Mouse (Mus musculus) liver, adult 2 months (tissue): ENCODE measurements around the gene Chaf1b. TPM values are rescaled to one million over a fixed set of nuclear protein-coding genes. Genes with fewer than 3 reads are reported as not detected.

Experiments
- DNase-seq: peaks from one replicate; pipeline ENCODE4 v3.0.0-alpha.2; 2011; ENCODE audit warnings: low read depth, low spot score; ENCODE audit errors: extremely low read depth
- H3K27ac ChIP-seq: fragments of 200-500 bp; replicated peaks from 2 replicates; pipeline ENCODE4 v1.5.1; 2012; ENCODE audit warnings: low read depth, mild to moderate bottlenecking, control low read depth, inconsistent platforms, low read length; ENCODE audit not compliant: insufficient read depth
- H3K27me3 ChIP-seq: fragments of 200-500 bp; 2 replicates; pipeline ENCODE4 v1.6.1; 2012; ENCODE audit warnings: mild to moderate bottlenecking, moderate library complexity, low read length, inconsistent platforms; ENCODE audit not compliant: control insufficient read depth, insufficient read depth
- H3K36me3 ChIP-seq: fragments of 200-500 bp; 2 replicates; pipeline ENCODE4 v1.6.1; 2012; ENCODE audit warnings: low read length, inconsistent platforms; ENCODE audit not compliant: control insufficient read depth, insufficient read depth
- H3K4me1 ChIP-seq: fragments of 200-500 bp; 2 replicates; pipeline ENCODE4 v1.6.1; 2011; ENCODE audit warnings: low read length; ENCODE audit not compliant: control insufficient read depth, insufficient read depth
- H3K4me3 ChIP-seq: fragments of 200-500 bp; 2 replicates; pipeline ENCODE4 v1.5.1; 2011; ENCODE audit warnings: low read depth, mild to moderate bottlenecking, control low read depth, low read length, moderate library complexity; ENCODE audit not compliant: insufficient read depth
- H3K79me2 ChIP-seq: fragments of 200-500 bp; 2 replicates; pipeline ENCODE4 v1.6.1; 2012; ENCODE audit warnings: inconsistent platforms, mild to moderate bottlenecking, low read length, moderate library complexity; ENCODE audit not compliant: control insufficient read depth, insufficient read depth
- H3K9ac ChIP-seq: fragments of 200-500 bp; 2 replicates; pipeline ENCODE4 v1.6.1; 2012; ENCODE audit warnings: low read depth, mild to moderate bottlenecking, control low read depth, inconsistent platforms, low read length
- CTCF ChIP-seq: fragments of 200-500 bp; IDR thresholded peaks from 2 replicates; pipeline ENCODE4 v1.5.1; 2011; ENCODE audit warnings: low read depth, low read length, control low read depth
- POLR2A ChIP-seq: fragments of 200-500 bp; IDR thresholded peaks from 2 replicates; pipeline ENCODE4 v1.6.1; 2011; ENCODE audit warnings: low read length, control low read depth; ENCODE audit not compliant: insufficient read depth; ENCODE audit errors: extremely low read depth
- WGBS: fragments of 180-500 bp; shearing (Covaris S2); methylation state at CpG from one replicate; pipeline ENCODE4 v1.1.7; 2018; 5-methylcytosine and 5-hydroxymethylcytosine counted together
- polyA plus RNA-seq: library from polyadenylated mRNA; depleted of rRNA; stranded (reverse); fragments of >200 nt; gene quantifications from 2 replicates; pipeline ENCODE4 v1.2.3, GENCODE M21; 2012
- total RNA-seq: library from RNA; depleted of rRNA; stranded (reverse); fragments of >200 nt; gene quantifications from 2 replicates; pipeline ENCODE4 v1.2.3, GENCODE M21; 2014

Gene Chaf1b
- total and polyA plus RNA-seq, 2 experiments = 1.1 to 1.6 TPM

DNA sequence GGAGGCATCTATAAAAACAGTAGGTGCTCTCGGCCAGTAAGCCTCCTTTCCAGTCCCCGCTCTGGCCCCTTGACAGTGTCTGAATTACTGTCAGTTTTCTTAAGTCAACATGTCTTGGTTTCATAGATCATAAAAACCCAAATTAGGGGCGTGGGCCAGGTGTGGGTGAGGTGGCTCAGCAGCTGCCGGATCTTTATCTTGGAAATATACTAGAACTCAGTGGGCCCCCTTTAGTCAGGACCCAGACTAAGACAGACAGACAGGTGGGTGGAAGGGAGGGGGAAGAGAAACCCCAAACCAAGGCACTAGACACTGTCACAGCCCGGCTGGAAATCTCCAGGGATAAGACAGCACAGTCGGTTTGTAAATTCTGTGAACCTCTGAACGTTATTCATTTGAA lies 40.1 kb downstream of the Chaf1b start:
- no peak overlapping the region for H3K27ac ChIP-seq
- no peak overlapping the region for H3K9ac ChIP-seq
- H3K4me1 ChIP-seq = peaks cover 13% of the 10 kb centered on the region
- H3K4me3 ChIP-seq = no peak overlapping the region
- no peaks in the 10 kb centered on the region for H3K27me3 ChIP-seq
- TF ChIP-seq CTCF (no peak), POLR2A (no peak)
- H3K79me2 ChIP-seq = peaks cover 3% of the 10 kb centered on the region; the same call in 1 of the 2 replicates
- WGBS = 71% methylated on average over 7 of the region's 7 CpGs
- no peaks in the 10 kb centered on the region for H3K36me3 ChIP-seq
- no peak for DNase-seq

- no peak for TF ChIP-seq POLR2A
- no peak for TF ChIP-seq CTCF
- no peaks in the 10 kb centered on the region for H3K36me3 ChIP-seq
- no peak for DNase-seq
- peaks cover 3% of the 10 kb centered on the region; the same call in 1 of the 2 replicates for H3K79me2 ChIP-seq
- no peak overlapping the region for H3K4me3 ChIP-seq
- peaks cover 21% of the 10 kb centered on the region for H3K4me1 ChIP-seq
- H3K9ac ChIP-seq = no peak overlapping the region
- no peak overlapping the region for H3K27ac ChIP-seq
- 83% methylated on average over 8 of the region's 8 CpGs for WGBS
- H3K27me3 ChIP-seq = no peaks in the 10 kb centered on the region
Observed at GRCm38 (mm10) chr16:93925684-93926247, 42.1 kb downstream of the Chaf1b start.

- Histone ChIP-seq H3K9ac (peak overlapping the region; percentile 85), H3K27me3 (no peaks in the 10 kb centered on the region), H3K79me2 (no peaks in the 10 kb centered on the region; the same call in 1 of the 2 replicates), H3K4me3 (peak overlapping the region; percentile 67), H3K4me1 (peaks cover 16% of the 10 kb centered on the region), H3K36me3 (no peaks in the 10 kb centered on the region), H3K27ac (peak overlapping the region; percentile 96)
- 21% methylated on average over 17 of the region's 17 CpGs for WGBS
- peak; percentile 95 for DNase-seq
- TF ChIP-seq CTCF (no peak), POLR2A (peak; percentile 39; the same call in 1 of the 2 replicates)
Observed at GRCm38 (mm10) chr16:93929370-93930032, 45.8 kb downstream of the Chaf1b start.

DNA sequence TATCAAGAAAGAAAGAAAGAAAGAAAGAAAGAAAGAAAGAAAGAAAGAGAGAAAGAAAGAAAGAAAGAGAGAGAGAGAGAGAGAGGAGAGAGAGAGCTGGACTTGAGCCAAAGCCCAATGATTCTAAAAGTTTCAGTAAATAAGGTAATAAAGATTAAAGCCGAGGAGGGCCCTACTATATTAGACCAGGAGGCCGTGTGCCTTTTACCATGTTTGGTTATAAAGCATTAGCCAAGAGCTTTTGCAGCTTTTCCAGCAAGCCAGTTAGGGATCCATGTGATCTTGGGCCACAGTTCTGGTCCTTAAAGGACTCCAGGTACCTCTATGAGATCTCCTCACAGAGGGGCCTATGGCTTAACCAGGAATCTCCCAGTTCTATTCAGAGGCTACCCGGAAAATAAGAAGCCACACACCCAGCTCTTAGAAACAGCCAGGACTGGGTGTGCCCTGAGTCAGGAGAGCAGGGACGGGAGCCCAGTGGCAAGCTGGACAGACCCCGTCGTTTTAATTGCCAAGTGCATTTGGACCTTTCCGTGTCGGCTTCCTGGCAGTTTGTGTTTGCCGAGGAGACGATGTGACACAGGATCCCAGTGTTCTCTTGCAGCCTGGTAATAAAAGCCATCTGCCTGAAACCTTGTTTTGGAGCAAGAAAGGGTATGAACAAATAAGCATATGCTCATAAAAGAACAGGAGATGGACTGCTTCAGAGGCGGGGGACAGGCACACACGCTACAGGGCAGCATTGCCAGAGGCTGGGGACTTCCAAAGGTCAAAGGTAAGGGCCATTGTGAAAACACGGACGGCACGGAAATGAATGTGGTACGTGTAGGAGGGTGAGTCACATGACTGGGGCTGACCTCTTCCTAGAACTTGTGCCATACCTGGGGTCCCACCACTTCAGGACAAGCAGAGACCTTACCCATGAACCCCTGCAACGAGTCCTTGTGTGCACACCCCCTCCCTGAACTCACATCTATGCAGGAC lies 48.8 kb downstream of the Chaf1b start:
- TF ChIP-seq CTCF (no peak), POLR2A (no peak)
- DNase-seq = peak; percentile 73
- H3K79me2 ChIP-seq = no peaks in the 10 kb centered on the region; the same call in 1 of the 2 replicates
- no peaks in the 10 kb centered on the region for H3K27me3 ChIP-seq
- WGBS = 18% methylated on average over 17 of the region's 17 CpGs
- H3K4me3 ChIP-seq = no peak overlapping the region
- peak overlapping the region; percentile 14; the same call in 1 of the 2 replicates for H3K9ac ChIP-seq
- peak overlapping the region; percentile 33 for H3K27ac ChIP-seq
- H3K36me3 ChIP-seq = no peaks in the 10 kb centered on the region
- H3K4me1 ChIP-seq = peaks cover 10% of the 10 kb centered on the region

GRCm38 (mm10) chr16:93934588-93934987 lies 50.9 kb downstream of the Chaf1b start:
- no peaks in the 10 kb centered on the region for H3K36me3 ChIP-seq
- no peaks in the 10 kb centered on the region for H3K27me3 ChIP-seq
- WGBS = 49% methylated on average over 13 of the region's 13 CpGs
- H3K79me2 ChIP-seq = no peaks in the 10 kb centered on the region
- peaks cover 8% of the 10 kb centered on the region for H3K4me1 ChIP-seq
- H3K9ac ChIP-seq = no peak overlapping the region
- no peak for TF ChIP-seq CTCF
- no peak overlapping the region for H3K4me3 ChIP-seq
- no peak for DNase-seq
- H3K27ac ChIP-seq = no peak overlapping the region
